Mouse (Mus musculus): Measurements from ENCODE around the gene Palld. TPM values are rescaled to one million over a fixed set of nuclear protein-coding genes. Genes with fewer than 3 reads are reported as not detected.

The Palld gene
- polyA plus RNA-seq, 1 experiment from 2014 or later: 5.5 TPM

- ATAC-seq (ENCODE audit: insufficient read depth): no peak
- Histone ChIP-seq H3K9me3 (replicated peaks) (no peaks in the 10 kb centered on the region), H3K4me3 (replicated peaks) (no peak overlapping the region), H3K4me2 (no peak overlapping the region), H3K36me3 (replicated peaks) (peaks cover 16% of the 10 kb centered on the region), H3K4me1 (replicated peaks) (no peaks in the 10 kb centered on the region), H3K27me3 (no peaks in the 10 kb centered on the region), H3K27ac (replicated peaks) (no peak overlapping the region), H3K9ac (no peak overlapping the region)
- 45% methylated on average over 6 of the region's 6 CpGs for WGBS (ENCODE audit: insufficient replicate concordance)
Observed at GRCm38 (mm10) chr8:61552221-61552620, 350.3 kb downstream of the Palld start.

DNA sequence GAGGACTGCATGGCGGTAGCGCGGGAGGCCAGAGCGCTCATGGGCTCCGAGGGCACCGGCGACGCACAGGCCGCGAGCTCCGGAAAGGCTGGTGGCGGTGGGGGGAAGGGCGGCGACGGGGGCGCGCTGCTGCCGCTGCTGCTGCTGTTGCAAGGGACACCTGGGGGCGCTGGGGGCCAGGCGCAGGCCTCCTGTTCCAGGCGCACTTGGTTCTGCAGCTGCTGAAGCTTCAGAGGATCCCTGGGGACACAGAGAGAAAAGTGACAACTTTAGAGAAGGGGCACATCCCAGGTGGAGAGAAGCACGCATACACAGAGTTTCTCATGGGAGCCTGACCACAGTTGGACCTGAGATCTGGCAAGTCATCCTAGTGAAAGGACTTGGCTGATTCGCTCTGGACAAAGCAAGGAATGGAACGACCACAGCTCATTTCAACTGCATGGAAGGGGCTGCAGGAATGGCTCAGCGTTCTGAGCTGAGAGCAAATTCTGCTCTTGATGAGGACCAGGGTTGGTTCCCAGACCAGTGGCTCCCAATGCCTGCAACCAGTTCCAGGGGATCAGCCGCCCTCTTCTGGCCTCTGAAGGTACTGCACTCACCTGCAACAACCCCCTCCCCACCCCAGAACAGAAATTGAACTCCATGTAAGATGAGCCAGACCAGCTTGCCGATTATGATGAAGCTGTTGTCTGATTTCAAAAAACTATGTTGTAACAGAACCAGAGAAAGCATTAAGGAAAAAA, 352.3 kb downstream of the Palld start:
- Histone ChIP-seq H3K9ac (no peak overlapping the region), H3K4me1 (replicated peaks) (no peaks in the 10 kb centered on the region), H3K36me3 (replicated peaks) (peaks cover 16% of the 10 kb centered on the region), H3K9me3 (replicated peaks) (no peaks in the 10 kb centered on the region), H3K27ac (replicated peaks) (no peak overlapping the region), H3K27me3 (no peaks in the 10 kb centered on the region), H3K4me2 (no peak overlapping the region), H3K4me3 (replicated peaks) (no peak overlapping the region)
- ATAC-seq (ENCODE audit: insufficient read depth): no peak
- WGBS (ENCODE audit: insufficient replicate concordance): 67% methylated on average over 27 of the region's 27 CpGs

GRCm38 (mm10) chr8:61549585-61549984, 352.9 kb downstream of the Palld start:
- H3K9me3 ChIP-seq (replicated peaks): no peaks in the 10 kb centered on the region
- ATAC-seq (ENCODE audit: insufficient read depth): no peak
- peaks cover 16% of the 10 kb centered on the region for H3K36me3 ChIP-seq (replicated peaks)
- WGBS (ENCODE audit: insufficient replicate concordance): 79% methylated on average over 41 of the region's 41 CpGs
- no peak overlapping the region for H3K4me3 ChIP-seq (replicated peaks)
- no peak overlapping the region for H3K4me2 ChIP-seq
- H3K27ac ChIP-seq (replicated peaks): no peak overlapping the region
- H3K4me1 ChIP-seq (replicated peaks): no peaks in the 10 kb centered on the region
- H3K9ac ChIP-seq: no peak overlapping the region
- no peaks in the 10 kb centered on the region for H3K27me3 ChIP-seq

DNA sequence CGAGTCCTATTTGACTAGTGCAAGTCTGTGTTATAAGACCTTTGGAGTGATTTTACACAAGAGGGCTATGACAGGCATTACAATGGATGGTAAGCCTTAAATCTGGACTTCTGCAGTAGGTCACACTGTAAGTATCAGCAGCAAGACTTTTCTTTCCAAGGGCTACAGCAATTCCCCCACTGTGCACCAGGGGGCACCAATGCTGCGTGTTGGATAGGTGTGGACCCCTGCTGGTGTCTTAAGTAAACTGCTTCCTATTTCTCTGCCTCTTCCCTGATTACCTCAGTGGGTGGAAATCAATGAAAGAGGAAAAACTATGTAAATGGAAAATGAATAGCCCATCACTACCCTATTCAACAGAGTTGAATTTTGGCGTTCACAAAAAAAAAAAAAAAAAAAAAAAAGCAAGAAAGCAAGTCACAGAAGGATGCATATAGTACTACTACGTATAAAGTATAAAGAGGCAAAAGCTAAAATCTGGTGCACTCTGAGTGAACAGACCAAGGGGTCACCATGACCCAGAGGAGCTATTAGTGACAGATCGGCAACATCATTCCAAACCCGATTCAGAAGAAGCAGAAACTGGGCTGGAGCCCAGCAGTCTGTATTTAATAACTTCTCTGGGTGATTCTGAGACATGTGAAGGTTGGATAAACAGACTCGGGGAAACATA, 362.5 kb downstream of the Palld start:
- WGBS (ENCODE audit: insufficient replicate concordance): 43% methylated on average over 7 of the region's 7 CpGs

DNA sequence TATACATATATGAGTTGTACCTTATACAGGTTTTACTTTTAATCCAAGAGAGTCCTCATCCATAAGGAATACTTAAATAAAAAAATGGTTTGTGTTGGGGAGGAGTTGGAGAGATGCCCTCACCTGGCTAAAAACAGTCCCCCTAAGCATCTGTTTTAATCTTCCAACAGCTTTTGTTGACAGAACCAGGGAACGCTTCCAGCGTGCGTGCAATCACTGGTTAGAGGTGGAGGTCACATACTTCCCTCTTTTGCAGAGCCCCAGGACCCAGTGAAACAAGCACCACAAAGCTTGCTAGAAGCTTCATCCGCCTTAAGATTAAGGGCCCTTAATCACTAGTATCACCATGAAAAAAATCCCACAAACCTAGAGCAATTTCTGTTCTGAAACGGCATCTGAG, 365.0 kb downstream of the Palld start:
- H3K9me3 ChIP-seq (replicated peaks): no peaks in the 10 kb centered on the region
- 67% methylated on average over 5 of the region's 5 CpGs for WGBS (ENCODE audit: insufficient replicate concordance)
- no peaks in the 10 kb centered on the region for H3K27me3 ChIP-seq
- H3K36me3 ChIP-seq (replicated peaks): 0 out of 2 replicates have a peak, but pooled peaks cover 6% of the 10 kb centered on the region
- no peaks in the 10 kb centered on the region for H3K4me1 ChIP-seq (replicated peaks)
- no peak overlapping the region for H3K27ac ChIP-seq (replicated peaks)
- no peak for ATAC-seq (ENCODE audit: insufficient read depth)
- H3K4me2 ChIP-seq: no peak overlapping the region
- no peak overlapping the region for H3K4me3 ChIP-seq (replicated peaks)
- no peak overlapping the region for H3K9ac ChIP-seq

More for the DNA sequence above, 362.5 kb downstream of the Palld start:
- no peak overlapping the region for H3K27ac ChIP-seq (replicated peaks)
- H3K4me3 ChIP-seq (replicated peaks): no peak overlapping the region
- H3K4me1 ChIP-seq (replicated peaks): no peaks in the 10 kb centered on the region
- no peak for ATAC-seq (ENCODE audit: insufficient read depth)
- no peak overlapping the region for H3K9ac ChIP-seq
- H3K4me2 ChIP-seq: no peak overlapping the region
- H3K27me3 ChIP-seq: no peaks in the 10 kb centered on the region
- H3K9me3 ChIP-seq (replicated peaks): no peaks in the 10 kb centered on the region
- H3K36me3 ChIP-seq (replicated peaks): 0 out of 2 replicates have a peak, but pooled peaks cover 6% of the 10 kb centered on the region

GRCm38 (mm10) chr8:61535472-61535871, 367.0 kb downstream of the Palld start:
- Histone ChIP-seq H3K9ac (no peak overlapping the region), H3K36me3 (replicated peaks) (0 out of 2 replicates have a peak, but pooled peaks cover 11% of the 10 kb centered on the region), H3K27ac (replicated peaks) (no peak overlapping the region), H3K27me3 (no peaks in the 10 kb centered on the region), H3K9me3 (replicated peaks) (no peaks in the 10 kb centered on the region), H3K4me2 (no peak overlapping the region), H3K4me1 (replicated peaks) (no peaks in the 10 kb centered on the region), H3K4me3 (replicated peaks) (no peak overlapping the region)
- ATAC-seq (ENCODE audit: insufficient read depth): no peak
- WGBS (ENCODE audit: insufficient replicate concordance): 68% methylated on average over 11 of the region's 11 CpGs

DNA sequence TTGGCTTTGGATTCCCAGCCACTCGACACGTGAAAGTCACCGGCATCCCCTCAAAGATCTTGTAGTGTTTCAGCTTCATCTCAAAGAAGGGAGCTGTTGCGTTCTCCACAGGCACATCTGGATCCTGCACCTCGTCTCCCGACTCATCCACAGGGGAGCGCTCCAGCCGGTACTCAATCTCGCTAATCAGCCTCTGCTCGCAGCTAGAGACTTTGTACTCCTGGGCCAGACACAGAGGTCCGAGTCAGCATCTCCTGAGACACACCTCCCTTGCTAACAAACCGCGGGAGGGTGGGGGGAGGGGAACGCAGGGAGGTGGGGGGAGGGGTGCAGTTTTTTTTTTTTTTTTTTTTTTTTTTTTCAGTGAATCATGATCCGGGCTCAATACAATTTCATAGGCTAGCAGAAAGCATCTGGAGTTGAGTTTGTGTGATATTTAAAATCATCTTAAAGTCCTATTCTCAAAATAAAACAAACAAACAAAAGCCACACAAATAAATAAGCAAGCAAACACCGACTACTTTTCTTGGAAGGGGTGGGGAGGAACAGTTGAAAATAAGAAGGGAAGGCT, 369.0 kb downstream of the Palld start:
- Histone ChIP-seq H3K4me2 (no peak overlapping the region), H3K27me3 (no peaks in the 10 kb centered on the region), H3K9ac (no peak overlapping the region), H3K4me3 (replicated peaks) (no peak overlapping the region), H3K36me3 (replicated peaks) (0 out of 2 replicates have a peak, but pooled peaks cover 11% of the 10 kb centered on the region), H3K9me3 (replicated peaks) (no peaks in the 10 kb centered on the region), H3K27ac (replicated peaks) (no peak overlapping the region), H3K4me1 (replicated peaks) (no peaks in the 10 kb centered on the region)
- no peak for ATAC-seq (ENCODE audit: insufficient read depth)
- WGBS (ENCODE audit: insufficient replicate concordance): 51% methylated on average over 16 of the region's 16 CpGs

DNA sequence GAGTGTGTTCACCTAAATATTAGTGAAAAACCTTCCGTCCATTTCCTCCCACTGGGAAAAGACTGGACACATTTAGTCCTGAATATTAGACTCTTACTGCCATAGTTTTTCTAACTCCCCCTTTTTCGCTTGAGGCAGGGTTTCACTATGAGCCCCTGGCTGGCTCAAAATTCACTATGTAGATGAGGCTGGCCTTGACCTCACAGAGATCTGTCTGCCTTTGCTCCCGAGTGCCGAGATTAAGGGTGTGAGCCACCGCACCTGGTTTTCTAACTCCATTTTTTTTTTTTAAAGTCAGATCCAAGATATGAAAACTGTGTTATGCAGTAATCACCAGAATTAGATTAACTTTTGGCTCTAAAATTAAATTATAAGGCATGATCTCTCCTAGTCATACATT, 369.7 kb downstream of the Palld start:
- Histone ChIP-seq H3K27me3 (no peaks in the 10 kb centered on the region), H3K4me1 (replicated peaks) (no peaks in the 10 kb centered on the region), H3K4me3 (replicated peaks) (no peak overlapping the region), H3K9ac (no peak overlapping the region), H3K36me3 (replicated peaks) (0 out of 2 replicates have a peak, but pooled peaks cover 8% of the 10 kb centered on the region), H3K9me3 (replicated peaks) (no peaks in the 10 kb centered on the region), H3K27ac (replicated peaks) (no peak overlapping the region), H3K4me2 (no peak overlapping the region)
- ATAC-seq (ENCODE audit: insufficient read depth): no peak
- 61% methylated on average over 5 of the region's 5 CpGs for whole genome bisulfite sequencing (ENCODE audit: insufficient replicate concordance)

DNA sequence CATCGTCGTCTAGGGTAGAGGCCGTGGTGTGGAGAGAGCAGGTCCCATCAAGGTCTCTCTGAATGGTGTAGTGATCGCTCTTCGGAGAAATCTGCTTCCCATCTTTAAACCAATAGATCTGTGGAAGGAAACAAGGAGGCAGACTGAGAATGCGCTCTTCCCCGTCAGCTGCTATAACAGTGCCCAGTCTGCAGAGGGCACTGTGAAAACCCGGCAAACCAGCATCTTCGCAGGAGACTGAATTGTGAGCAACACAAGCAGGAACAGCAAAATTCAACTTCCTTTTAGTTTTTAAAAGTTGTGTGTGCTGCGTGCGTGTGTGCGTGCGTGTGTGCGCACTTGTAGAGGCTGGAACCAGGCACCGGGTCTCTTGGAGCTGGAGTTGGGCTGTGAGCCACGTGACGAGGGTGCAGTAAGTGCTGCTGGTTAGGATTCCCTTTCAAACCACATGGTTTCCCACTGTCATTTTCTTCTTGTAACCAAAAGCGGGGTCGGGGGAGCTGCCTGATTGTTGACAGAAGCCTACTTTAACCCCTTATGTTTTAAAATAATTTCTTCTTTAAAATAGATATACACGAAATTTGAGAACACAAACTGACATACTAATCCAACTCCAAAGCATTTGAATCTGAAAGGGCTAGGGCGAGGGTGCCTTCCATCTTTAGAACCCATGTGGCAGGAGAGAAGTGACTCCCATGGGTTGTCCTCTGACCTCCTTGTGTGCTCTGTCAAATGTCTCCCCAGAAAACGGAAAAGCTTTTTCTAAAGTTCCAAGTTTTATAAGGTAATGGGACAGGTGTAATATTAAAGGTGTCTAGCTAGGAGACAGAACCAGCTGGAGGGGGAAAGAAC, 370.3 kb downstream of the Palld start:
- 0 out of 2 replicates have a peak, but pooled peaks cover 8% of the 10 kb centered on the region for H3K36me3 ChIP-seq (replicated peaks)
- H3K4me1 ChIP-seq (replicated peaks): no peaks in the 10 kb centered on the region
- ATAC-seq (ENCODE audit: insufficient read depth): no peak
- H3K9me3 ChIP-seq (replicated peaks): no peaks in the 10 kb centered on the region
- H3K4me3 ChIP-seq (replicated peaks): no peak overlapping the region
- H3K27ac ChIP-seq (replicated peaks): no peak overlapping the region
- WGBS (ENCODE audit: insufficient replicate concordance): 63% methylated on average over 22 of the region's 22 CpGs
- no peak overlapping the region for H3K9ac ChIP-seq
- H3K27me3 ChIP-seq: no peaks in the 10 kb centered on the region
- no peak overlapping the region for H3K4me2 ChIP-seq

- Histone ChIP-seq H3K36me3 (replicated peaks) (0 out of 2 replicates have a peak, but pooled peaks cover 5% of the 10 kb centered on the region), H3K4me3 (replicated peaks) (no peak overlapping the region), H3K4me2 (no peak overlapping the region), H3K9me3 (replicated peaks) (no peaks in the 10 kb centered on the region), H3K27me3 (no peaks in the 10 kb centered on the region), H3K9ac (no peak overlapping the region), H3K27ac (replicated peaks) (no peak overlapping the region), H3K4me1 (replicated peaks) (no peaks in the 10 kb centered on the region)
- WGBS (ENCODE audit: insufficient replicate concordance): 43% methylated on average over 6 of the region's 6 CpGs
- ATAC-seq (ENCODE audit: insufficient read depth): no peak
Observed at GRCm38 (mm10) chr8:61528642-61529041, 373.8 kb downstream of the Palld start.

Data from liver, embryonic 15.5 days (tissue).